ENCODE assay signal across 7 mouse cellular contexts in genomic region chr4:33292409-33293370, GRCm38 (mm10). TPM values are rescaled to one million over a fixed set of nuclear protein-coding genes. Genes with fewer than 3 reads are reported as not detected.
A peak's percentile ranks its signal among the peaks of the same experiment; 100 is the strongest.
DNase-seq lines count a peak whose midpoint lies in the region; ATAC-seq lines count a peak whose summit lies in the region.

No protein-coding gene starts in this region.

- peak; percentile 37; the same call in 1 of the 2 replicates for ATAC-seq in midbrain, embryonic 13.5 days

- DNase-seq in T-cell, adult 2 months (ENCODE audit: low spot score) = peak; percentile 75
- peak; percentile 63 for DNase-seq in cerebellum, adult 9-10 months
- peak; percentile 82 for DNase-seq in gastrocnemius, adult 18-20 months (ENCODE audit: low spot score)
- peak; percentile 91 for DNase-seq in induced T-regulatory cell, adult 2 months (ENCODE audit: low read depth)
- DNase-seq in left cerebral cortex, postnatal 4 days = peak; percentile 79
- peak; percentile 45 to 68 for DNase-seq in spleen, adult 18-20 months

- H3K27ac ChIP-seq in midbrain, embryonic 13.5 days = no peak overlapping the region

- no peaks in the 10 kb centered on the region for H3K27me3 ChIP-seq in midbrain, embryonic 13.5 days

- no peak overlapping the region for H3K4me3 ChIP-seq in midbrain, embryonic 13.5 days (replicated peaks)

- WGBS in midbrain, embryonic 13.5 days = 31% methylated on average over 16 of the region's 16 CpGs

- no peaks in the 10 kb centered on the region for H3K4me1 ChIP-seq in midbrain, embryonic 13.5 days (replicated peaks)

- intact Hi-C loops in left cerebral cortex, postnatal 4 days (cut with DNase I) = loop anchor here (2.0 to 10.0 kb wide), 2 partner anchors 88 to 168 kb away; partner anchors contain the start of gene Srsf12

- H3K36me3 ChIP-seq in midbrain, embryonic 13.5 days = no peaks in the 10 kb centered on the region

- no peak overlapping the region for H3K4me2 ChIP-seq in midbrain, embryonic 13.5 days (replicated peaks)

- H3K9ac ChIP-seq in midbrain, embryonic 13.5 days (replicated peaks) = no peak overlapping the region

- H3K9me3 ChIP-seq in midbrain, embryonic 13.5 days = no peaks in the 10 kb centered on the region

RNA-seq across cellular contexts. Expression of gene Pnrc1, which starts 2.7 kb away (rescaled TPM):
- 100 to 1,000 TPM; 317 to 358 TPM for total RNA-seq in gastrocnemius, adult 18-20 months (2021)
- 10 to 100 TPM; 79.0 to 80.6 TPM for total RNA-seq in left cerebral cortex, postnatal 4 days (2021)
- 71.0 and 83.2 TPM in 2 replicates for polyA plus RNA-seq in midbrain, embryonic 13.5 days (2015; fragmentation: Nextera tagmentation; extraction: Ambion mirVana)

RNA-seq across cellular contexts. Expression of gene Rngtt, which starts 17.4 kb away (rescaled TPM):
- 1 to 10 TPM; 7.0 to 7.7 TPM for total RNA-seq in gastrocnemius, adult 18-20 months (2021)
- total RNA-seq in left cerebral cortex, postnatal 4 days (2021) = 10 to 100 TPM; 25.7 to 29.4 TPM
- 30.7 and 32.5 TPM in 2 replicates for polyA plus RNA-seq in midbrain, embryonic 13.5 days (2015; fragmentation: Nextera tagmentation; extraction: Ambion mirVana)
